Mouse (Mus musculus) heart, embryonic 11.5 days (tissue): Measurements from ENCODE around the gene Ano10. TPM values are rescaled to one million over a fixed set of nuclear protein-coding genes. Genes with fewer than 3 reads are reported as not detected.

Experiments used
- ATAC-seq: fragments of 200-750 bp; cut with Nextera tagmentation; replicated peaks from 2 replicates; pipeline ENCODE4 v1.8.0; 2017; ENCODE audit warnings: moderate library complexity; ENCODE audit not compliant: insufficient number of reproducible peaks, low FRiP score, low TSS enrichment
- H3K27ac ChIP-seq: fragments of 300-500 bp; sonication (generic); 2 replicates; pipeline ENCODE4 v1.5.1; 2014; ENCODE audit warnings: mild to moderate bottlenecking, low read depth, low read length
- H3K27me3 ChIP-seq: fragments of 300-500 bp; sonication (generic); 2 replicates; pipeline ENCODE4 v1.6.1; 2014; ENCODE audit warnings: mild to moderate bottlenecking, low read length, mixed read lengths; ENCODE audit not compliant: control insufficient read depth, insufficient read depth
- H3K36me3 ChIP-seq: fragments of 300-500 bp; sonication (generic); 2 replicates; pipeline ENCODE4 v1.6.1; 2014; ENCODE audit warnings: mild to moderate bottlenecking, low read length, moderate library complexity, mixed read lengths; ENCODE audit not compliant: control insufficient read depth, insufficient read depth
- H3K4me1 ChIP-seq: fragments of 300-500 bp; sonication (generic); 2 replicates; pipeline ENCODE4 v1.6.1; 2014; ENCODE audit warnings: low read length; ENCODE audit not compliant: control insufficient read depth, insufficient read depth
- H3K4me2 ChIP-seq: fragments of 300-500 bp; sonication (generic); 2 replicates; pipeline ENCODE4 v1.6.1; 2014; ENCODE audit warnings: mild to moderate bottlenecking, moderate library complexity
- H3K4me3 ChIP-seq: fragments of 300-500 bp; sonication (generic); 2 replicates; pipeline ENCODE4 v1.5.1; 2014; ENCODE audit warnings: low read depth, low read length
- H3K9ac ChIP-seq: fragments of 300-500 bp; sonication (generic); 2 replicates; pipeline ENCODE4 v1.6.1; 2014; ENCODE audit warnings: mild to moderate bottlenecking, low read depth, low read length, moderate library complexity
- H3K9me3 ChIP-seq: fragments of 300-500 bp; sonication (generic); replicated peaks from 2 replicates; pipeline ENCODE4 v1.6.1; 2016; ENCODE audit warnings: low read length; ENCODE audit not compliant: control insufficient read depth
- WGBS: fragments of 180-500 bp; shearing (Covaris S2); extraction: QIAGEN DNeasy Blood & Tissue Kit; methylation state at CpG from one replicate; pipeline ENCODE4 v1.1.7; 2014; ENCODE audit not compliant: insufficient replicate concordance; 5-methylcytosine and 5-hydroxymethylcytosine counted together
- polyA plus RNA-seq: library from polyadenylated mRNA; unstranded; fragments of >200 nt; fragmentation: Nextera tagmentation; extraction: Ambion mirVana; gene quantifications from 2 replicates; pipeline ENCODE4 v1.2.1, GENCODE M21; 2014

Gene Ano10
- polyA plus RNA-seq: 34.0 and 40.8 TPM in 2 replicates

GRCm38 (mm10) chr9:122294242-122294881 is at the start of gene Ano10:
TSS of gene Ano10 (minus strand) at chr9:122294423.
- ATAC-seq: peak; percentile 99
- peak within 1 kb of the TSS; percentile 79 for H3K9ac ChIP-seq

GRCm38 (mm10) chr9:122343399-122343798 is 49.2 kb upstream of the Ano10 start:
- H3K27me3 ChIP-seq: no peaks in the 10 kb centered on the region
- H3K4me2 ChIP-seq: no peak overlapping the region
- H3K36me3 ChIP-seq: no peaks in the 10 kb centered on the region
- WGBS: 78% methylated on average over 7 of the region's 7 CpGs
- no peak overlapping the region for H3K27ac ChIP-seq
- no peaks in the 10 kb centered on the region for H3K4me1 ChIP-seq
- ATAC-seq: no peak
- no peak overlapping the region for H3K4me3 ChIP-seq
- no peak overlapping the region for H3K9ac ChIP-seq
- no peaks in the 10 kb centered on the region for H3K9me3 ChIP-seq

More at GRCm38 (mm10) chr9:122294242-122294881, at the start of gene Ano10:
- H3K36me3 ChIP-seq: no peaks in the 10 kb centered on the region
- under 1% methylated on average over 50 of the region's 51 CpGs for WGBS
- H3K4me1 ChIP-seq: peaks cover 8% of the 10 kb centered on the region
- H3K4me3 ChIP-seq: peak within 1 kb of the TSS; percentile 71
- no peaks in the 10 kb centered on the region for H3K9me3 ChIP-seq
- H3K27me3 ChIP-seq: no peaks in the 10 kb centered on the region
- H3K27ac ChIP-seq: peak within 1 kb of the TSS; percentile 60; the same call in 1 of the 2 replicates
- H3K4me2 ChIP-seq: peak within 1 kb of the TSS; percentile 61

- Histone ChIP-seq H3K27ac (no peak overlapping the region), H3K9me3 (no peaks in the 10 kb centered on the region), H3K4me2 (no peak overlapping the region), H3K36me3 (no peaks in the 10 kb centered on the region), H3K4me3 (no peak overlapping the region), H3K27me3 (no peaks in the 10 kb centered on the region), H3K4me1 (no peaks in the 10 kb centered on the region), H3K9ac (no peak overlapping the region)
- ATAC-seq: no peak
- 63% methylated on average over 5 of the region's 5 CpGs for WGBS
Measured at GRCm38 (mm10) chr9:122339972-122340371, 45.7 kb upstream of the Ano10 start.

GRCm38 (mm10) chr9:122337510-122337931 is 43.3 kb upstream of the Ano10 start:
- Histone ChIP-seq H3K9ac (no peak overlapping the region), H3K36me3 (no peaks in the 10 kb centered on the region), H3K27ac (no peak overlapping the region), H3K4me2 (no peak overlapping the region), H3K27me3 (no peaks in the 10 kb centered on the region), H3K4me3 (no peak overlapping the region), H3K9me3 (no peaks in the 10 kb centered on the region), H3K4me1 (no peaks in the 10 kb centered on the region)
- no peak for ATAC-seq
- WGBS: 38% methylated on average over 8 of the region's 8 CpGs

- Histone ChIP-seq H3K9ac (no peak overlapping the region), H3K4me1 (no peaks in the 10 kb centered on the region), H3K4me2 (no peak overlapping the region), H3K4me3 (no peak overlapping the region), H3K9me3 (no peaks in the 10 kb centered on the region), H3K27me3 (no peaks in the 10 kb centered on the region), H3K36me3 (no peaks in the 10 kb centered on the region), H3K27ac (no peak overlapping the region)
- WGBS: 71% methylated on average over 2 of the region's 2 CpGs
- no peak for ATAC-seq
Measured at GRCm38 (mm10) chr9:122336677-122337076, 42.5 kb upstream of the Ano10 start.

GRCm38 (mm10) chr9:122328199-122328598 is 34.0 kb upstream of the Ano10 start:
- Histone ChIP-seq H3K27ac (no peak overlapping the region), H3K36me3 (no peaks in the 10 kb centered on the region), H3K9me3 (no peaks in the 10 kb centered on the region), H3K27me3 (no peaks in the 10 kb centered on the region), H3K4me2 (no peak overlapping the region), H3K4me3 (no peak overlapping the region), H3K9ac (no peak overlapping the region), H3K4me1 (no peaks in the 10 kb centered on the region)
- 68% methylated on average over 3 of the region's 3 CpGs for WGBS
- no peak for ATAC-seq

- H3K27ac ChIP-seq: no peak overlapping the region
- no peak for ATAC-seq
- H3K9me3 ChIP-seq: no peaks in the 10 kb centered on the region
- no peaks in the 10 kb centered on the region for H3K27me3 ChIP-seq
- H3K4me3 ChIP-seq: no peak overlapping the region
- H3K9ac ChIP-seq: no peak overlapping the region
- no peaks in the 10 kb centered on the region for H3K4me1 ChIP-seq
- WGBS: 85% methylated on average over 1 of the region's 1 CpGs
- no peaks in the 10 kb centered on the region for H3K36me3 ChIP-seq
- no peak overlapping the region for H3K4me2 ChIP-seq
Measured at GRCm38 (mm10) chr9:122325996-122326395, 31.8 kb upstream of the Ano10 start.

- no peaks in the 10 kb centered on the region for H3K9me3 ChIP-seq
- WGBS: 61% methylated on average over 3 of the region's 3 CpGs
- no peaks in the 10 kb centered on the region for H3K27me3 ChIP-seq
- H3K4me2 ChIP-seq: no peak overlapping the region
- no peak overlapping the region for H3K27ac ChIP-seq
- H3K9ac ChIP-seq: no peak overlapping the region
- no peak for ATAC-seq
- H3K36me3 ChIP-seq: no peaks in the 10 kb centered on the region
- H3K4me3 ChIP-seq: no peak overlapping the region
- H3K4me1 ChIP-seq: no peaks in the 10 kb centered on the region
Measured at GRCm38 (mm10) chr9:122322356-122322755, 28.1 kb upstream of the Ano10 start.

- no peak overlapping the region for H3K4me2 ChIP-seq
- H3K9me3 ChIP-seq: no peaks in the 10 kb centered on the region
- no peaks in the 10 kb centered on the region for H3K36me3 ChIP-seq
- no peak for ATAC-seq
- no peak overlapping the region for H3K4me3 ChIP-seq
- no peaks in the 10 kb centered on the region for H3K4me1 ChIP-seq
- no peaks in the 10 kb centered on the region for H3K27me3 ChIP-seq
- H3K9ac ChIP-seq: no peak overlapping the region
- WGBS: 81% methylated on average over 4 of the region's 4 CpGs
- no peak overlapping the region for H3K27ac ChIP-seq
Measured at GRCm38 (mm10) chr9:122320626-122321025, 26.4 kb upstream of the Ano10 start.
